Mouse (Mus musculus): ENCODE measurements around the gene Cd163.

Cd163 gene

GRCm38 (mm10) chr6:124360549-124360948 lies 56.1 kb downstream of the Cd163 start:
- DNase-seq (ENCODE audit: low spot score in 2 of 2): no peak

DNA sequence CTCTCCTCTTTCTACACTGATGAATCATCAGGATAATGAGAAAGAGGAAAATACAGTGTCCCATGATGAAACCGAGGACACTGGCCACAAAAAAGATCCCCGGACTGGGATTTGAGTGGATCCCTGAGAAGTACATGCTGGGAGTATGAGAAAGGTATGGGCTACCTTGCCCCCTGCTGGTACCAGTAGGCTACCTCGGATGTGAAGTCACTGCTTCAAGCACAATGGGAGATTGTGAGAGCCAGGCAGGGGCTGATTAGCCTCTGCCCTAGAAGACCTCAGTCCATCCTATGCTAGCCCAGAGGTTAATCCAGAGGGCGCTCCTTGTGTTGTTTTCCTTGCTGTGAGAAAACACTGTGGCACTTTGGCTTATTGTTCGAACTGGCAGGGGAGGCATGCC lies 59.9 kb downstream of the Cd163 start:
- no peak for DNase-seq (ENCODE audit: low spot score in 2 of 2)

- DNase-seq (ENCODE audit: low spot score in 2 of 2): no peak
Observed at GRCm38 (mm10) chr6:124373584-124374206, 69.2 kb downstream of the Cd163 start.

DNA sequence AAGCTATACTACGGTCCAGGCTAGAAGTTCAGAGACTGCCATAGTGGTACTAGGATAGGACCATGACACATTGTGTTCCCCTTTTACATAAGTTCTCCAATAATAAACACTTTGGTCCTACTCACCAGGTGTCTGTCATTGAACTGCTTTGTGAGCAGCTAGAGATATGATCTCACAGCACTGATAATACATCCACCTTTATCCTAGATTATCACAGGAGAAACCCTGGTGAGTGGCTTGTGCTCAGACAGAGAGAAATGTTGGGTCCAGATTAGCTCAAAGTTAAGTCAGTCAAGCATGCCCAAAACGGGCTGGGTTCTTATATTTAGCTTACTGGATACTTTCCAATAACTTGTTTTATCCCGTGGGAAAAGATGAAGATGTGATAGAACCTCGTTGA lies 70.2 kb downstream of the Cd163 start:
- no peak for DNase-seq (ENCODE audit: low spot score in 2 of 2)

DNA sequence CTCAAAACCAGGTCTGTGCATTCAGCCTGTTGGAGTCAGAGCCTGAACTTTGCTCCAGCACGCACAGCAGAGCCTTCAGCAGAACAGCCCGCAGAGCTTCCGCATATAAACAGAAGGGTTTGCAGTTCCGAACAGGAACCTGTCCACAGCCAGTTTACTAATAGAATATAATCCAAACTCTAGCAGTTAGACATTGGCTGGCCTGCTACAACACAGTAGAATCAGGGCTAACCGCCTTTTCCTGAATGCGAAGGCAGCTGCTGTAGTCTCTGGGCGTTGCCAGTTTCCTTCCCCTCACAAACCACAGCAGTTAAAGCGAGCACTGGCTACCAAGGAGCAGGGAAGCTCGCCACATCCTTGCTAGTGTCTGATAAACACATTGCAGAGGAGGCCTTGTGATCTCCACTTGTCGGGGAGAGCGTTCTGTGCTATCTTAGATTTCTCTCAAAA lies 71.0 kb downstream of the Cd163 start:
- peak in 1 of 2 experiments; percentile 9 for DNase-seq (ENCODE audit: low spot score in 2 of 2)

- no peak for DNase-seq (ENCODE audit: low spot score in 2 of 2)
Observed at GRCm38 (mm10) chr6:124376311-124376710, 71.9 kb downstream of the Cd163 start.

DNA sequence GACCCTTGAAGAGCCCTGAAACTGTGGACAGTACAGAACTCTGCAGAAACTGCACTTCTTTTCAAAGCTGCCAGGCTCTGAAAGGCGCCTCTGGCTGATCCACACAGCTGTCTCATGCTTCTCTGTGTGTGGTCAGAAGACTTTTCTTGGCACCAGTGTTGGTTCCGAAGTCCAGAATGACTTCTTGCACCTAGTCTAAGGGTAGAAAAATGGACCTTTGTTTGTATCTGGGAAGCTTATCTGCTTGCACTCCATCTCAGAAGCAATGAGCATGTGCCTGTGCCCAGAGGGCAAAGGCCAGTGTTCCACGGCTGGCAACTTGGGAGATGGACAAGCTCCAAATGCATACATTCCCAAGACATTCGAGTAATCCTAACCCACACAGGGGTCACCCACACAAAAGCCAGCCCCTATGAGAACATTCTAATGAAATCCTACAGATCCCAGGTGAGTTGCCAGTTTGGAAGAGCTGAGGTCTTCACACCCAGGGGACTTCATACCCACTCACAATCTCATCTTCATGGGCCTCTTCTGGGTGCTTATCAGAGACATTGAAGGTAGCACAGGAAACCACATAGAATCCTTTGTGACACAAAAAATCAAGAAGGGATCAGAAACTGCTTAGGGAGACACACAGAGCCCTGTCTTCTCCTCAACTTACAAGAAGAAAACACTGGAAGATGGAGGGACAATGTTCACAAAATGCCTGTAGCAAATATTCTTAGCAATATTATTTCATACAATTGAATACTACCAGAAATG lies 73.2 kb downstream of the Cd163 start:
- DNase-seq (ENCODE audit: low spot score in 2 of 2): no peak

DNA sequence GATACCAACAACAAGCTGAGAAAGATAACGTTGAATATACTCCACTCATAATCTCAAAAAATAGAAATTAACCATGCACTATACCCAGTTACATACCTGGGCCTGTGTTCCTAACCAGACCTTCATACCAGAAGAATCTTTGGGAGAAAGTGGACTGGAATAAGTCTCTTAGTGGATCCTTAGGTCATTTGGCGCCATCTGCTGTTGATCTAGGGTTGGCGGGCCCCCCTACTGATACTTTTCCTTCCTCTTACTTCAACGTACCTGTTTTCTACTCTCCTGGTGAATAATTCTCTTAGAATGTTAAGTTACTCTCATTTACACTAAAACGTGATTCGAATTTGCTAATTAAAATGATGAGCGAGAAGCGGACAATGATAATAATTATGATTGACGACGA lies 74.9 kb downstream of the Cd163 start:
- no peak for DNase-seq (ENCODE audit: low spot score in 2 of 2)

Measured in urinary bladder, adult 18-20 months (tissue).